Mouse (Mus musculus): ENCODE data around the gene Nkg7. TPM values are rescaled to one million over a fixed set of nuclear protein-coding genes. Genes with fewer than 3 reads are reported as not detected.

The Nkg7 gene
- polyA plus RNA-seq, 1 experiment from 2014 or later = not detected

- no peaks in the 10 kb centered on the region for H3K27me3 ChIP-seq
- WGBS = 97% methylated on average over 11 of the region's 11 CpGs
- H3K27ac ChIP-seq = no peak overlapping the region
- no peak for ATAC-seq (ENCODE audit: low FRiP score)
- H3K4me3 ChIP-seq = no peak overlapping the region
- peaks cover 39% of the 10 kb centered on the region for H3K36me3 ChIP-seq
- no peaks in the 10 kb centered on the region for H3K4me1 ChIP-seq
- H3K9me3 ChIP-seq (replicated peaks) = no peaks in the 10 kb centered on the region
- no peak overlapping the region for H3K9ac ChIP-seq
- H3K4me2 ChIP-seq (replicated peaks) = no peak overlapping the region
Observed at GRCm38 (mm10) chr7:43451726-43452125, 14.9 kb downstream of the Nkg7 start.

DNA sequence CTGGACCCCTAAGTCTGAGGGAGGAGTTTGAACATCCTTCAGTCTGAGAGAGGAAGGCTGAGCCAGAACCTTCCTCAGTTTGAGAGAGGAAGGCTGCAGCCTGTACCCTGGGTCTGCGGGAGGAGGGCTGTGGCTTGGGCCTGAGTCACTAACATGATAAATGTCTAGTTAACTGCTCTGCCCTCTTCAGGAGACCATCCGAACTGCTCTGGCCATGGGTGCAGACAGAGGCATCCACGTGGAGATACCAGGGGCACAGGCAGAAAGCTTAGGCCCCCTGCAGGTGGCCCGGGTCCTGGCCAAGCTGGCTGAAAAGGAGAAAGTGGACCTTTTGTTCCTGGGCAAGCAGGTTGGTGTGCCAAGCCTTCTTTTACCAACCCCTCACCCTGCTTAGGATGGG lies 15.7 kb downstream of the Nkg7 start:
- H3K4me2 ChIP-seq (replicated peaks) = no peak overlapping the region
- peaks cover 46% of the 10 kb centered on the region for H3K36me3 ChIP-seq
- WGBS = 39% methylated on average over 4 of the region's 4 CpGs
- H3K4me3 ChIP-seq = no peak overlapping the region
- H3K27ac ChIP-seq = no peak overlapping the region
- H3K9ac ChIP-seq = no peak overlapping the region
- no peaks in the 10 kb centered on the region for H3K4me1 ChIP-seq
- ATAC-seq (ENCODE audit: low FRiP score) = no peak
- no peaks in the 10 kb centered on the region for H3K9me3 ChIP-seq (replicated peaks)
- H3K27me3 ChIP-seq = no peaks in the 10 kb centered on the region

GRCm38 (mm10) chr7:43453599-43454355 lies 16.9 kb downstream of the Nkg7 start:
- H3K36me3 ChIP-seq = peaks cover 49% of the 10 kb centered on the region
- H3K9ac ChIP-seq = no peak overlapping the region
- no peak for ATAC-seq (ENCODE audit: low FRiP score)
- H3K9me3 ChIP-seq (replicated peaks) = no peaks in the 10 kb centered on the region
- WGBS = 89% methylated on average over 14 of the region's 14 CpGs
- no peaks in the 10 kb centered on the region for H3K4me1 ChIP-seq
- H3K4me3 ChIP-seq = no peak overlapping the region
- no peak overlapping the region for H3K4me2 ChIP-seq (replicated peaks)
- no peak overlapping the region for H3K27ac ChIP-seq
- no peaks in the 10 kb centered on the region for H3K27me3 ChIP-seq

GRCm38 (mm10) chr7:43454371-43454770 lies 17.5 kb downstream of the Nkg7 start:
- H3K4me1 ChIP-seq = no peaks in the 10 kb centered on the region
- ATAC-seq (ENCODE audit: low FRiP score) = no peak
- no peak overlapping the region for H3K9ac ChIP-seq
- H3K27ac ChIP-seq = no peak overlapping the region
- WGBS = 90% methylated on average over 6 of the region's 6 CpGs
- H3K27me3 ChIP-seq = no peaks in the 10 kb centered on the region
- H3K4me2 ChIP-seq (replicated peaks) = no peak overlapping the region
- H3K4me3 ChIP-seq = no peak overlapping the region
- peaks cover 49% of the 10 kb centered on the region for H3K36me3 ChIP-seq
- no peaks in the 10 kb centered on the region for H3K9me3 ChIP-seq (replicated peaks)

GRCm38 (mm10) chr7:43462851-43463250 lies 26.0 kb downstream of the Nkg7 start, which contains the start of gene Vsig10l:
Gene Vsig10l, plus strand, starts transcription at chr7:43463151.
- peaks cover under 1% of the 10 kb centered on the region; the same call in 1 of the 2 replicates for H3K36me3 ChIP-seq
- H3K27ac ChIP-seq = no peak within 1 kb of the TSS
- peaks cover 33% of the 10 kb centered on the region for H3K27me3 ChIP-seq
- whole genome bisulfite sequencing = 62% methylated on average over 4 of the region's 4 CpGs
- peaks cover 8% of the 10 kb centered on the region for H3K4me1 ChIP-seq
- no peak within 1 kb of the TSS for H3K4me3 ChIP-seq
- no peak within 1 kb of the TSS for H3K4me2 ChIP-seq (replicated peaks)
- H3K9ac ChIP-seq = no peak within 1 kb of the TSS
- no peak for ATAC-seq (ENCODE audit: low FRiP score)
- H3K9me3 ChIP-seq (replicated peaks) = no peaks in the 10 kb centered on the region

GRCm38 (mm10) chr7:43463976-43464375 lies 27.1 kb downstream of the Nkg7 start:
- Histone ChIP-seq H3K27me3 (peaks cover 33% of the 10 kb centered on the region), H3K4me1 (peaks cover 8% of the 10 kb centered on the region), H3K9me3 (replicated peaks) (no peaks in the 10 kb centered on the region), H3K4me3 (no peak overlapping the region), H3K27ac (no peak overlapping the region), H3K36me3 (no peaks in the 10 kb centered on the region), H3K4me2 (replicated peaks) (no peak overlapping the region), H3K9ac (no peak overlapping the region)
- no peak for ATAC-seq (ENCODE audit: low FRiP score)
- 84% methylated on average over 7 of the region's 7 CpGs for WGBS

- H3K9ac ChIP-seq = 0 out of 2 replicates have a peak overlapping the region, but pooled peaks have one; percentile 44
- H3K36me3 ChIP-seq = no peaks in the 10 kb centered on the region
- H3K9me3 ChIP-seq (replicated peaks) = no peaks in the 10 kb centered on the region
- H3K27ac ChIP-seq = no peak overlapping the region
- WGBS = 9% methylated on average over 35 of the region's 35 CpGs
- peak overlapping the region; percentile 44 for H3K4me3 ChIP-seq
- peak overlapping the region; percentile 86 for H3K4me2 ChIP-seq (replicated peaks)
- H3K27me3 ChIP-seq = peaks cover 33% of the 10 kb centered on the region
- ATAC-seq (ENCODE audit: low FRiP score) = peak; percentile 75
- H3K4me1 ChIP-seq = peaks cover 8% of the 10 kb centered on the region
Observed at GRCm38 (mm10) chr7:43464864-43465343, 28.0 kb downstream of the Nkg7 start.

GRCm38 (mm10) chr7:43465344-43466098 lies 28.6 kb downstream of the Nkg7 start:
- WGBS = under 1% methylated on average over 33 of the region's 33 CpGs
- H3K27me3 ChIP-seq = peaks cover 33% of the 10 kb centered on the region
- H3K9me3 ChIP-seq (replicated peaks) = no peaks in the 10 kb centered on the region
- no peaks in the 10 kb centered on the region for H3K36me3 ChIP-seq
- H3K4me1 ChIP-seq = peaks cover 8% of the 10 kb centered on the region
- H3K4me2 ChIP-seq (replicated peaks) = peak overlapping the region; percentile 86
- H3K27ac ChIP-seq = no peak overlapping the region
- H3K9ac ChIP-seq = peak overlapping the region; percentile 44
- H3K4me3 ChIP-seq = peak overlapping the region; percentile 44
- ATAC-seq (ENCODE audit: low FRiP score) = peak; percentile 83

- Histone ChIP-seq H3K9ac (peak overlapping the region; percentile 44), H3K4me2 (replicated peaks) (peak overlapping the region; percentile 86), H3K9me3 (replicated peaks) (no peaks in the 10 kb centered on the region), H3K4me1 (peaks cover 8% of the 10 kb centered on the region), H3K4me3 (peak overlapping the region; percentile 44), H3K27ac (no peak overlapping the region), H3K27me3 (peaks cover 33% of the 10 kb centered on the region), H3K36me3 (no peaks in the 10 kb centered on the region)
- peak; percentile 65 for ATAC-seq (ENCODE audit: low FRiP score)
- WGBS = 1% methylated on average over 33 of the region's 33 CpGs
Observed at GRCm38 (mm10) chr7:43466099-43466694, 29.3 kb downstream of the Nkg7 start.

- Histone ChIP-seq H3K27ac (no peak overlapping the region), H3K4me1 (peaks cover 4% of the 10 kb centered on the region; the same call in 1 of the 2 replicates), H3K36me3 (peaks cover 10% of the 10 kb centered on the region; the same call in 1 of the 2 replicates), H3K27me3 (peaks cover 21% of the 10 kb centered on the region), H3K9me3 (replicated peaks) (no peaks in the 10 kb centered on the region), H3K4me3 (no peak overlapping the region), H3K9ac (no peak overlapping the region), H3K4me2 (replicated peaks) (no peak overlapping the region)
- WGBS = 37% methylated on average over 8 of the region's 8 CpGs
- ATAC-seq (ENCODE audit: low FRiP score) = no peak
Observed at GRCm38 (mm10) chr7:43470373-43470772, 33.5 kb downstream of the Nkg7 start.

DNA sequence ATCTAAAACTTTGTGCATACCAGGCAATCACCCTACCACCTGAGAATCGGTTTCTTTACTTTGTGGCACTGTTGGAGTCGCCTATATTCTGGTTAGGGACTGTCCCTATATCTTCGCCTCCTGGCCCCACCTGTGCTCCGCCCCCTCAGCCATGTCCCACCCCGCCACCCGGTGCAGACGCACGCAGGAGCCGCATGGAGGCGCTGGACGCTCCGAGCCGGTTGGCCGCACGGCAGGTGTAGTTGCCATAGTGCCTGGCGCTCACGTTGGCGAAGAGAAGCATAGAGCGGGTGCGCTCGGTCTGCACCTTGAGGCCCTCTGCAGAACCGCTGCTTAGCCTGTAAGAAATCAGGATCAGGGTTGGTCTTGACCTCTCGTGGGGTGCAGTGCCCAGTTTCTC lies 38.8 kb downstream of the Nkg7 start:
- Histone ChIP-seq H3K9me3 (replicated peaks) (no peaks in the 10 kb centered on the region), H3K27ac (no peak overlapping the region), H3K36me3 (peaks cover 24% of the 10 kb centered on the region), H3K4me1 (peaks cover 9% of the 10 kb centered on the region), H3K4me3 (no peak overlapping the region), H3K4me2 (replicated peaks) (no peak overlapping the region), H3K9ac (no peak overlapping the region), H3K27me3 (peaks cover 53% of the 10 kb centered on the region)
- ATAC-seq (ENCODE audit: low FRiP score) = no peak
- WGBS = 11% methylated on average over 23 of the region's 23 CpGs

DNA sequence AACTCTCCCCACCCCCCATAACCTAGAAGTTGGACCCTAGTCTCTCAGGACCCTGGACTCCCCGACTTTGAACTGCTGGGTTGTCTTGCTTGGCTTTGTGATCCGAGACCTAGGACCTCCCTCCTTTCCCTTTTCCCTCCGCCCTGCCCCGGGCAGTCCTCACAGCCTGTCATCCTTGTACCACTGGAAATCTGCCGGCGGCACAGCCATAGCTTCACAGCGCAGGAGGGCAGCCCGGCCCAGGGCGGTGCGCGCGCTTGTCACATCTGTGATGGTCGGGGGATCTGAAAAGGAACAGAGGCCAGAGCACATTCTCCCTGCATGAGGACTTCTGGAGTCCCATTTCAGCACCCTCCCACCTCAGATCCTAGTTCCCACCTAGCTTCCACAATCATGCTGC lies 39.5 kb downstream of the Nkg7 start:
- Histone ChIP-seq H3K9ac (no peak overlapping the region), H3K36me3 (peaks cover 24% of the 10 kb centered on the region), H3K4me3 (no peak overlapping the region), H3K27ac (no peak overlapping the region), H3K4me1 (peaks cover 11% of the 10 kb centered on the region), H3K4me2 (replicated peaks) (peak overlapping the region; percentile 21), H3K27me3 (peaks cover 53% of the 10 kb centered on the region), H3K9me3 (replicated peaks) (no peaks in the 10 kb centered on the region)
- no peak for ATAC-seq (ENCODE audit: low FRiP score)
- WGBS = 7% methylated on average over 13 of the region's 13 CpGs
